Mouse (Mus musculus) spleen, adult 2 months (tissue): ENCODE data around the gene Aire. TPM values are rescaled to one million over a fixed set of nuclear protein-coding genes. Genes with fewer than 3 reads are reported as not detected.

ENCODE experiments used
- DNase-seq, 2 experiments: peaks; one replicate each; pipeline versions ENCODE4 v3.0.0 to v3.0.0-alpha.2; 2012 to 2021; ENCODE audit warnings: low spot score in 2 of 2, low read depth in 1 of 2
- H3K27ac ChIP-seq: fragments of 200-500 bp; 2 replicates; pipeline ENCODE4 v1.5.1; 2012; ENCODE audit warnings: low read length, inconsistent platforms; ENCODE audit not compliant: insufficient read depth
- H3K27me3 ChIP-seq: fragments of 200-500 bp; 2 replicates; pipeline ENCODE4 v1.6.1; 2012; ENCODE audit warnings: mild to moderate bottlenecking, moderate library complexity, low read length, inconsistent platforms; ENCODE audit not compliant: control insufficient read depth, insufficient read depth
- H3K36me3 ChIP-seq: fragments of 200-500 bp; 2 replicates; pipeline ENCODE4 v1.6.1; 2012; ENCODE audit warnings: mild to moderate bottlenecking, low read length, inconsistent platforms; ENCODE audit not compliant: control insufficient read depth, insufficient read depth
- H3K4me1 ChIP-seq: fragments of 200-500 bp; 2 replicates; pipeline ENCODE4 v1.6.1; 2011; ENCODE audit warnings: inconsistent platforms; ENCODE audit not compliant: control insufficient read depth, insufficient read depth, insufficient read length
- H3K4me3 ChIP-seq: fragments of 200-500 bp; 2 replicates; pipeline ENCODE4 v1.5.1; 2011; ENCODE audit warnings: mild to moderate bottlenecking, inconsistent platforms; ENCODE audit not compliant: insufficient read depth, insufficient read length; ENCODE audit errors: extremely low read depth
- CTCF ChIP-seq: fragments of 200-500 bp; IDR thresholded peaks from 2 replicates; pipeline ENCODE4 v1.5.1; 2011; ENCODE audit warnings: mild to moderate bottlenecking, inconsistent platforms; ENCODE audit not compliant: insufficient read depth, insufficient read length, insufficient replicate concordance; ENCODE audit errors: extremely low read depth
- POLR2A ChIP-seq: fragments of 200-500 bp; IDR thresholded peaks from 2 replicates; pipeline ENCODE4 v1.6.1; 2011; ENCODE audit warnings: low read depth, low read length, inconsistent platforms
- WGBS: fragments of 180-500 bp; shearing (Covaris S2); methylation state at CpG from one replicate; pipeline ENCODE4 v1.1.7; 2018; 5-methylcytosine and 5-hydroxymethylcytosine counted together
- polyA plus RNA-seq: library from polyadenylated mRNA; depleted of rRNA; stranded (reverse); fragments of >200 nt; gene quantifications from 2 replicates; pipeline ENCODE4 v1.2.3, GENCODE M21; 2012

Gene Aire
- polyA plus RNA-seq, 1 experiment = 4.0 TPM

DNA sequence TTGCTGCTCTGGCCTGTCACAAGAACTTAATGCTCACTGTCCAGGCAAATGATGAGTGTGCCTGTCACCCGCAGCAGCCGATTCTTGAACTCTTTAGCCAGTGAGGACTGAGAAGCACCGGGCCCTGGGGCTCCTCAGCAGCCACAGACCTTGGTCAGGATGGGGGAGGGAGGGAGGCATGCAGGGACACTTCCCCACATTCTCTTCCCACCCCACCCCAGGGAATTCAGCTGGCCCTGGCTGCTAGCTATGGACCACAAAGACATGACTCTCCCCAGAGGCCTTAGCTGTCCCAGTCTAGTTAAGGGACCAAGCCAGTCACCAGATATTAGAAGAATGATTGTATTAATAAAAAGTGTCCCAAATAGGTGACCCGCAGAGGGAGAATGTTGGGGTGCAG is 30.7 kb upstream of the Aire start:
- Histone ChIP-seq H3K36me3 (peaks cover 54% of the 10 kb centered on the region), H3K27me3 (no peaks in the 10 kb centered on the region), H3K27ac (no peak overlapping the region), H3K4me1 (peaks cover 26% of the 10 kb centered on the region; the same call in 1 of the 2 replicates), H3K4me3 (no peak overlapping the region)
- no peak for DNase-seq
- 63% methylated on average over 4 of the region's 4 CpGs for WGBS
- TF ChIP-seq POLR2A = no peak
- TF ChIP-seq CTCF = no peak

DNA sequence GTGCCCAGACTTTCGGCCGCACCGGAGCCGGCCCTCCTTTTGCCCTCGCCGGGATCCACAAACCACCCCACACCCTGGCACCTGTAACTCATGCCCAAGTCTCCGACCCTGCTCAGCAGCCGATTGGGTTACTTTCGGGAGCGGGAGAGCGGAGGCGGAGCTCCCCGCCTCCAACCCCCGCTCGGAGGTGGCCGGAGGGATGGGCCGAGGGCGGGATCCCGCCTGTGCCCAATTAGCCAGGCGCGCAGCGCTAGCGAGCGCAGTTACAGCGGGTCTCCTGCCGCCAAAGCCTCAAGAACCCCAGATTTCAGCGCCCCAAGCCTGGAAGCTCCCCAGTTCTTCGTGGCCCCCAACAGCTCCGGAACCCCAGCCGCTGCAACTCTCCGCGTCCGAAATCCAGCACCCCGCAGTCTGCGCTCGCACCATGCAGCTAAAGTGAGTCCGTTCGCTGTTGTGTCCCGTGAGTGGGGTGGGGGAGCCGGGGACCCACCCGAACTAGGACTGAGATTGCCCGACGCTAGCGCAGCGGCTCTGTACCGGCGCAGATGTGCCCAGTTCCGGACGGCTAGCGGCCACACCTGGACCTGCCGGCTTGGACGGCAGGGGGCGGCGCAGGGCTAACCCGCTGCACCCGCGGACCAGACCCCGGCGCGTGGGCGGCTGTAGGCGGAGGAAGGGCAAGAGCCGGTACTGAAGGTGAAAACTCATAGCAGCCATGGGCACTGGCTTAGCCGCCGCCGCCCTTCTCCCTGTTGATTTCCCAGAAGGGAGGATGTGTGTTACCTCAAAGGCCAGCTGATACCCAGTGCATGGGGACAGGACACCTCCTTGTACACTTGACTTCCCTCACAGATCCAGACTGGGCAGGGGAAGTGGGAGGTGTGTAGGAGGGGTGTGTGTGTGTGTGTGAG is 25.9 kb upstream of the Aire start, which contains the start of gene Icosl:
Gene Icosl (plus strand): TSS at position 202 of the 911 bp plus-strand sequence.
- DNase-seq = peak; percentile 62 to 93
- WGBS = under 1% methylated on average over 66 of the region's 66 CpGs
- Histone ChIP-seq H3K27me3 (no peaks in the 10 kb centered on the region), H3K4me1 (peaks cover 14% of the 10 kb centered on the region; the same call in 1 of the 2 replicates), H3K27ac (peak within 1 kb of the TSS; percentile 91), H3K4me3 (peak within 1 kb of the TSS; percentile 94), H3K36me3 (peaks cover 30% of the 10 kb centered on the region)
- TF ChIP-seq POLR2A (peak; percentile 70), CTCF (peak; percentile 68; the same call in 1 of the 2 replicates)

- no peaks in the 10 kb centered on the region for H3K27me3 ChIP-seq
- DNase-seq = no peak
- H3K4me3 ChIP-seq = peak overlapping the region; percentile 94
- peaks cover 7% of the 10 kb centered on the region; the same call in 1 of the 2 replicates for H3K4me1 ChIP-seq
- no peak overlapping the region for H3K27ac ChIP-seq
- no peak for TF ChIP-seq POLR2A
- no peak for TF ChIP-seq CTCF
- H3K36me3 ChIP-seq = peaks cover 24% of the 10 kb centered on the region
- WGBS = 27% methylated on average over 11 of the region's 11 CpGs
Observed at GRCm38 (mm10) chr10:78068541-78068940, 25.1 kb upstream of the Aire start.

DNA sequence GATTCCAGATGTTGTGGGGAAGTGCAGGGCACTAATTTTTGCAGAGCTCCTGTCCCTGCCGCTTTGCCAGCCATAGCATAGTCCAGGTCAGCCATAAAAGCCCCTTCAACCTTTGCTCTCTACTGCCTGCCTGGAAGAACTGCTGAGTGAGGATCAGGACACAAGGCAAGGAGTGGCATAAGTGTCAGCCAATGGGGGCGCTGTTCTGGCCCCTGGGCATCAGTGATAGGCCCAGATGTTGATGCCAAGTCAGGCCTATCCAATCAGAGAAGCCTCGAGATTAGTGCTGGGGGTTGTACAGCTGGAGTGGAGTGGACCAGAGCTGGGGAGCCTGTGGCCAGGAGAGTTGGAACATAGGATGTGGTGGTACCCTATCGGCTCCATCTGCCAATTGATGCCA is 23.8 kb upstream of the Aire start:
- DNase-seq = peak in 1 of 2 experiments; percentile 57
- TF ChIP-seq CTCF (no peak), POLR2A (no peak)
- Histone ChIP-seq H3K27ac (no peak overlapping the region), H3K36me3 (peaks cover 13% of the 10 kb centered on the region), H3K4me3 (no peak overlapping the region), H3K4me1 (peaks cover 13% of the 10 kb centered on the region; the same call in 1 of the 2 replicates), H3K27me3 (no peaks in the 10 kb centered on the region)
- 67% methylated on average over 4 of the region's 4 CpGs for WGBS

DNA sequence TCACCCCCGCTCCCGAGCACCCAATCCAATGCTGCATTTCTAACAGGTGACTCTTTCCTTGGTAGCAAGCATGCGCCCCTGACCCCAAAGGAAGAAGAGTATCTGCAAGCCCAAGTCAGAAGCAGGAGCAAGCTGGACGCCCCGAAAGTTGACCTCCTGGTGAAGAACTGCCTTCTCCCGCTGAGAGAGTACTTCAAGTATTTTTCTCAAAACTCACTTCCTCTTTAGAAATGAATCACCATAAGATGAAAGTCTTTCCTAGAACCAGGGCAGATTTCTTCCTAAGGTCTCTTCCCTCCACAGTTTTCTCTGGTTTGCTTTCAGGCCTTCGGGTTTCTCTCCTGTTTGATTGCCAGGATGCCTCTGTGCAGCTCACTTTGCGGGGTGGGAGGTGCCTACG is 19.7 kb upstream of the Aire start:
- no peaks in the 10 kb centered on the region for H3K36me3 ChIP-seq
- no peak for DNase-seq
- WGBS = 46% methylated on average over 9 of the region's 9 CpGs
- no peak overlapping the region for H3K27ac ChIP-seq
- peaks cover 6% of the 10 kb centered on the region; the same call in 1 of the 2 replicates for H3K4me1 ChIP-seq
- no peaks in the 10 kb centered on the region for H3K27me3 ChIP-seq
- H3K4me3 ChIP-seq = no peak overlapping the region
- no peak for TF ChIP-seq POLR2A

GRCm38 (mm10) chr10:78057056-78057455 is 13.6 kb upstream of the Aire start:
- Histone ChIP-seq H3K4me1 (no peaks in the 10 kb centered on the region), H3K27me3 (no peaks in the 10 kb centered on the region), H3K36me3 (no peaks in the 10 kb centered on the region), H3K4me3 (no peak overlapping the region), H3K27ac (no peak overlapping the region)
- WGBS = 93% methylated on average over 8 of the region's 8 CpGs
- DNase-seq = no peak
- no peak for TF ChIP-seq CTCF
